10 mouse cellular contexts compared by ENCODE assay signal in the genomic region with DNA sequence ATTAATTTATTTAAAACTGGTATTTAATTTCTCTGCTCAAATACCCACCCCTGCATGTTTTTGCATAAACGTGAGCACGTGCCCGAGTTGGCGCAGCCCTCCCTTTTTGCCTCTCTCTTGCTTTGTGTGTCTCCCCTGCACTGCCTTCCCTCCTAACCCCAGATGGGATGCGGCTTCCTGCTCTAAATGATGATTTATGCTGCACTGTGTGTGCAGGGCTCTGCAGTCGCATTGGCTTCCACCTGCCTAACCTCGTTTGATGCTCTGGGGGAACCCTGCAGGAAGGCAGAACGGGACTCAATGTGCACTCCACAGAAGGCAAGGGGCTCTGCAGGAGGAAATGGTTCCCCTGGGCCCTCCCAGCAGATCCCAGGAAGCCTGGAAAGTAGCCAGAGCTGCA.
DNase-seq lines count a peak whose midpoint lies in the region; ATAC-seq and TF ChIP-seq lines count a peak whose summit lies in the region.
"Had no signal": no experiment of that assay in that cellular context is flagged by ENCODE, and none has a peak within 500 bp of the region (broad histone marks: within the 10 kb centered on the region; RNA-seq: fewer than 3 reads in every experiment).

No protein-coding gene starts in this region.

- no peak for ATAC-seq in forebrain, embryonic 12.5 days (ENCODE audit: low FRiP score)
- ATAC-seq in hindbrain, embryonic 15.5 days (ENCODE audit: low FRiP score, low read depth): 0 out of 2 replicates have a peak, but pooled peaks have one; percentile 29
- peak; percentile 46 for ATAC-seq in midbrain, embryonic 15.5 days (replicated peaks)

- peak; percentile 81 for DNase-seq in brain, embryonic 14.5 days (ENCODE audit: low read depth)
- no peak for DNase-seq in ovary, postnatal 14 days (ENCODE audit: low spot score)
- no peak for DNase-seq in heart, adult 11 months
- DNase-seq in heart, postnatal 25 days (ENCODE audit: low spot score): no peak

- peaks cover 8% of the 10 kb centered on the region; the same call in 1 of the 2 replicates for H3K27me3 ChIP-seq in forebrain, embryonic 12.5 days
- H3K27me3 ChIP-seq in hindbrain, embryonic 15.5 days: no peaks in the 10 kb centered on the region
- no peaks in the 10 kb centered on the region for H3K27me3 ChIP-seq in midbrain, embryonic 15.5 days (replicated peaks)

- H3K4me2 ChIP-seq in forebrain, embryonic 12.5 days: no peak overlapping the region
- H3K4me2 ChIP-seq in hindbrain, embryonic 15.5 days: no peak overlapping the region
- H3K4me2 ChIP-seq in midbrain, embryonic 15.5 days: no peak overlapping the region
- H3K4me2 ChIP-seq: embryonic facial prominence, embryonic 13.5 days; limb, embryonic 15.5 days had no signal

- H3K27ac ChIP-seq in forebrain, embryonic 12.5 days: peak overlapping the region; percentile 57
- peak overlapping the region; percentile 50 for H3K27ac ChIP-seq in hindbrain, embryonic 15.5 days (replicated peaks)
- H3K27ac ChIP-seq in midbrain, embryonic 15.5 days: peak overlapping the region; percentile 66
- H3K27ac ChIP-seq: embryonic facial prominence, embryonic 13.5 days; limb, embryonic 15.5 days had no signal

- 58% methylated on average over 8 of the region's 8 CpGs for WGBS in forebrain, embryonic 12.5 days
- WGBS in hindbrain, embryonic 15.5 days: 18% methylated on average over 8 of the region's 8 CpGs
- 23% methylated on average over 8 of the region's 8 CpGs for WGBS in midbrain, embryonic 15.5 days

- H3K9ac ChIP-seq in forebrain, embryonic 12.5 days: no peak overlapping the region
- no peak overlapping the region for H3K9ac ChIP-seq in hindbrain, embryonic 15.5 days
- H3K9ac ChIP-seq in midbrain, embryonic 15.5 days: no peak overlapping the region
- H3K9ac ChIP-seq: embryonic facial prominence, embryonic 13.5 days; limb, embryonic 15.5 days had no signal

- intact Hi-C loops in heart, postnatal 25 days (cut with DNase I): no loop called here

- H3K4me1 ChIP-seq in forebrain, embryonic 12.5 days: peaks cover 42% of the 10 kb centered on the region
- peaks cover 40% of the 10 kb centered on the region for H3K4me1 ChIP-seq in hindbrain, embryonic 15.5 days (replicated peaks)
- peaks cover 40% of the 10 kb centered on the region for H3K4me1 ChIP-seq in midbrain, embryonic 15.5 days
- H3K4me1 ChIP-seq: embryonic facial prominence, embryonic 13.5 days had no signal

- no peak for TF ChIP-seq CTCF in brain, embryonic 14.5 days (IDR thresholded peaks at IDR 0.05; ENCODE audit: borderline replicate concordance, extremely low read depth, insufficient read depth, insufficient read length)

- no peaks in the 10 kb centered on the region for H3K9me3 ChIP-seq in forebrain, embryonic 12.5 days
- H3K9me3 ChIP-seq in hindbrain, embryonic 15.5 days: no peaks in the 10 kb centered on the region
- no peaks in the 10 kb centered on the region for H3K9me3 ChIP-seq in midbrain, embryonic 15.5 days
- H3K9me3 ChIP-seq: embryonic facial prominence, embryonic 13.5 days; limb, embryonic 15.5 days had no signal

- no peak for TF ChIP-seq POLR2A in brain, embryonic 14.5 days (IDR thresholded peaks at IDR 0.05; ENCODE audit: borderline replicate concordance, extremely low read depth, insufficient read depth, insufficient read length, poor library complexity, severe bottlenecking)

- H3K4me3 ChIP-seq in forebrain, embryonic 12.5 days (replicated peaks): no peak overlapping the region
- no peak overlapping the region for H3K4me3 ChIP-seq in hindbrain, embryonic 15.5 days
- H3K4me3 ChIP-seq in midbrain, embryonic 15.5 days: no peak overlapping the region
- H3K4me3 ChIP-seq: embryonic facial prominence, embryonic 13.5 days; limb, embryonic 15.5 days; myocyte had no signal

- no peaks in the 10 kb centered on the region for H3K36me3 ChIP-seq in forebrain, embryonic 12.5 days (replicated peaks)
- no peaks in the 10 kb centered on the region for H3K36me3 ChIP-seq in hindbrain, embryonic 15.5 days
- H3K36me3 ChIP-seq in midbrain, embryonic 15.5 days (replicated peaks): no peaks in the 10 kb centered on the region
- H3K36me3 ChIP-seq: embryonic facial prominence, embryonic 13.5 days; limb, embryonic 15.5 days had no signal
